Mouse (Mus musculus): ENCODE data around the gene Gipc1. TPM values are rescaled to one million over a fixed set of nuclear protein-coding genes. Genes with fewer than 3 reads are reported as not detected.

Gene Gipc1
- 188 and 193 TPM in 2 replicates for polyA plus RNA-seq (2016; fragmentation: Nextera tagmentation; extraction: Ambion mirVana)

DNA sequence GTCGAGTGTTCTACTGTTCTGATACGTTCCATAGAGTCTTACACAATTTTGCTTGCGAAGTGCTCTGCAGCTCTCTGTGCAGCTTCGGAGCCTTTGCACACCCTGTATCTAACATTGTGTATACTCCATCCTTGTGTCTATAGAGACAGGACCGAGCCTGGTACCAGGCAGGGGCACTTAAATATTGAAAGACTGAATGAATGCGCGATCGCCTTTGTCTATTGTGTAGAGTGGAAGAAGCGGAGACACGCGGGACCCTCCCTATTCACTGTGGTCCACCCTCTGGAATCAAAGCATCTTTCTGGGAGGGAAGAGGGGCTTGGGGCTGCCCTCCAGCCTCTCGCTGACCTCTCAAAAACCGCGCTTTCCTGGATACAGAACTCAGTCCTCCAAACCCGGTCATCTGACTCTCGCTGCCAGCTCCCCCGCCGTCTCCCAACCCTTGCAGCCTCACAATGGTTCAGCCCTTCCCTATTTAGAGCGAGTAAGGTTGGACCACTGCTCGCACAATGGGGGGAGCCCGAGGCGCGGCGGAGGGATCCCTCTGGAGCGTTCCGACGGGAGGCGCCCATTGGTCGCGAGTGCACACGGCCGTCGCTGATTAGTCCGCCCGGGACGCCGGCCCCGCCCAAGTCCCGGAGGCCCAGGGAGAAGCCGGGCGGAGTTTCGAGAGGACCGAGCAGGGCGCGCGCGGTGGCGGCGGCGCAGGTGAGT lies at the start of gene Gipc1:
Gene Gipc1, plus strand, starts transcription at position 648 of the 714 bp plus-strand sequence.
- WGBS = 5% methylated on average over 50 of the region's 50 CpGs

DNA sequence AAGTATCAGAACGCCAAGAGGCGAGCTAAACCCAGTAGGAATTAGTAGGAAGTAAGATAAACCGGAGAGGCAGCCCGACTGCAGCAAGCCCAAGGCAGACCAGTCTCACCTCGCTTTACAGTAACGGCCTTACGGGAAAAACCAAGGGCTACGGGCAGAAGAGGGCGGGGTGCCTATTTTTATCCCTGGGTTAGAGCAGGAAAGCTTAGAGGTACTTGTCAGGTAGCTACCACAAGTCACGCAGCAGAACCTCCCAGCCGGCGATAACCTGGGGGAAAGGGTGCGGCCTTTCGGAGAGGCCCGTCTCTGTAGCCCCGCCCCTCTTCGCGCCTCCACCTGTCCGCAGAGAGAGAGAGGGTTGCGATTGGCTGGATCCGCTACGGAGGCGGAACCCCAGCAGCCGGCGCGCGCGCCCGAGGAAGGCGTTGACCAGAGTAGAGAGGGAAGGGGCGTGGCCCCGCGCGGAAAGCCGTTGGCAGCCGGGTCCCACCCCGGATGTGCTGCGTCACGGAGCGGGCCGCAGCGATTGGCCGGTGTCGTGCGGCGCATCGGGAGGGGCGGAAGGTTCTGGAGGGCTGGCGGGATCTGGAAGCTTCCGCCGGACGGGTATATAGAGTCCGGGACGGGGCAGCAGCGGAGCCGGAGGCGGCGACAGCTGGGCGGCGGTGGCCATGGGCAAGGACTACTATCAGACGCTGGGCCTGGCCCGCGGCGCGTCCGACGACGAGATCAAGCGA lies 44.6 kb upstream of the Gipc1 start, which contains the start of the genes Tecr and Dnajb1:
Gene Tecr, minus strand, starts transcription at position 311 of the 737 bp plus-strand sequence.
Gene Dnajb1, plus strand, starts transcription at position 533 of the 737 bp plus-strand sequence.
- peak; percentile 97 for ATAC-seq (ENCODE audit: low FRiP score)
- peak within 1 kb of the TSS; percentile 89 for H3K9ac ChIP-seq
- under 1% methylated on average over 68 of the region's 69 CpGs for WGBS
- H3K36me3 ChIP-seq = peaks cover 31% of the 10 kb centered on the region
- H3K4me3 ChIP-seq = peak within 1 kb of the TSS; percentile 72
- no peaks in the 10 kb centered on the region for H3K27me3 ChIP-seq
- H3K4me2 ChIP-seq (replicated peaks) = peak within 1 kb of the TSS; percentile 79
- H3K9me3 ChIP-seq (replicated peaks) = no peaks in the 10 kb centered on the region
- peak within 1 kb of the TSS; percentile 96 for H3K27ac ChIP-seq
- H3K4me1 ChIP-seq = peaks cover 19% of the 10 kb centered on the region

More for the DNA sequence above, at the start of gene Gipc1:
- Histone ChIP-seq H3K27me3 (no peaks in the 10 kb centered on the region; the same call in 1 of the 2 replicates), H3K4me2 (replicated peaks) (peak within 1 kb of the TSS; percentile 95), H3K4me3 (peak within 1 kb of the TSS; percentile 90), H3K27ac (peak within 1 kb of the TSS; percentile 89), H3K9me3 (replicated peaks) (no peaks in the 10 kb centered on the region), H3K4me1 (peaks cover 19% of the 10 kb centered on the region), H3K36me3 (peaks cover 4% of the 10 kb centered on the region; the same call in 1 of the 2 replicates), H3K9ac (peak within 1 kb of the TSS; percentile 84)
- ATAC-seq (ENCODE audit: low FRiP score) = peak; percentile 97

DNA sequence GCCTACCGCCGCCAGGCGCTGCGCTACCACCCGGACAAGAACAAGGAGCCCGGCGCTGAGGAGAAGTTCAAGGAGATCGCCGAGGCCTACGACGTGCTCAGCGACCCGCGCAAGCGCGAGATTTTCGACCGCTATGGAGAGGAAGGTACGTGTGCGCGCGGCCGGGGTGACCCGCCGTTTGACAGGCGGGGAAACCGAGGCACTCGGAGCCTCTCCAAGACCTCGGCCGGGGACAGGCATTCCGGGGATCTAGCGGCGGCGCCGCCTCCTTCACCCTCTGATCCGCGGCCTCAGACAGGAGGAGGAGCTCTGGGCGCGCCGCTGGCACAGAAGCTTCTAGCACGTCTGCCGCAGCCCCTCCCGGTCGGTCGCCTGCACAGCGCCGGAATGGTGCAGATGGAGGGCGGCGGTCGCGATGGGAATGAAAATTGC lies 44.1 kb upstream of the Gipc1 start:
- Histone ChIP-seq H3K4me2 (replicated peaks) (peak overlapping the region; percentile 79), H3K9ac (peak overlapping the region; percentile 89), H3K9me3 (replicated peaks) (no peaks in the 10 kb centered on the region), H3K27me3 (no peaks in the 10 kb centered on the region), H3K27ac (peak overlapping the region; percentile 96), H3K4me1 (peaks cover 19% of the 10 kb centered on the region), H3K4me3 (peak overlapping the region; percentile 72), H3K36me3 (peaks cover 35% of the 10 kb centered on the region)
- peak; percentile 77 for ATAC-seq (ENCODE audit: low FRiP score)
- under 1% methylated on average over 51 of the region's 51 CpGs for WGBS

DNA sequence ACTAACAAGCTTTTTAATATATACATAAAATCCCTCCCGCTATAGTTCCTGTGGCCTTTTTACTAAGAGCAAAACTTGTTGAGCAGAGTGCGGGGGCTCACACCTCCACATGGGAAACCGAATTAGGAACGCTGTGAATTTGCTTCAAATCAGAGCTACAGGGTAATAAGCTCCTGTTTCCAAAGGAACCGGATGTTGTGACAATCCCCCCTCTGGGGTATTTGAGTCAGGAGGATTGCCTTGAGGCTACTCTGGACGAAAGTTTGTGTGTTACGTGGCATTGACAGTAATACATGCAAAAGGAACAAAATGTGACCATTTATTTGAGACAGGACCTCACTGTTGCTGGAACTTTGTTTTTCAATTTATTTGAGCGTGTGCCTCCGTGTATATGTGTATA lies 43.4 kb upstream of the Gipc1 start:
- Histone ChIP-seq H3K4me3 (peak overlapping the region; percentile 72), H3K4me2 (replicated peaks) (peak overlapping the region; percentile 79), H3K27me3 (no peaks in the 10 kb centered on the region), H3K9me3 (replicated peaks) (no peaks in the 10 kb centered on the region), H3K36me3 (peaks cover 40% of the 10 kb centered on the region), H3K27ac (peak overlapping the region; percentile 96), H3K9ac (peak overlapping the region; percentile 89), H3K4me1 (peaks cover 19% of the 10 kb centered on the region)
- no peak for ATAC-seq (ENCODE audit: low FRiP score)
- 40% methylated on average over 9 of the region's 9 CpGs for WGBS

DNA sequence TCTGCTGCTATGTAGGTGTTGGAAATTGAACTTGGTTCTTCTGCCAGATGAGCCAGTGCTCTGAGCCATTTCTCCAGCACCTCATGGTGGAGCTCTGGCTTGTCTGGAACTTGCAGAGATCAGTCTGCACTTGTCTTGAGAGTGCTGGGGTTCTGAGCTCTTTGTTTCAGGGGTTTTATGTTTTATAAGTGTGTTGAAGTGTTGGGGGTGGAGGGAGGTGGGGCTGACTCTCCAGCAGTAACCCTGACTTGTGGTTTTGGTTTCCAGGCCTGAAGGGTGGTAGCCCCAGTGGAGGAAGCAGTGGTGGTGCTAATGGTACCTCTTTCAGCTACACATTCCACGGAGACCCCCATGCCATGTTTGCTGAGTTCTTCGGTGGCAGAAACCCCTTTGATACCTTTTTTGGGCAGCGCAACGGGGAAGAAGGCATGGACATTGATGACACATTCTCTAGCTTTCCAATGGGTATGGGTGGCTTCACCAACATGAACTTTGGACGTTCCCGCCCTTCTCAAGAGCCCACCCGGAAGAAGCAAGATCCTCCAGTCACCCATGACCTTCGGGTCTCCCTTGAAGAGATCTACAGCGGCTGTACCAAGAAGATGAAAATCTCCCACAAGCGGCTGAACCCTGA lies 42.8 kb upstream of the Gipc1 start:
- Histone ChIP-seq H3K27ac (no peak overlapping the region), H3K36me3 (peaks cover 40% of the 10 kb centered on the region), H3K4me3 (peak overlapping the region; percentile 72), H3K4me1 (peaks cover 19% of the 10 kb centered on the region), H3K27me3 (no peaks in the 10 kb centered on the region), H3K4me2 (replicated peaks) (peak overlapping the region; percentile 79), H3K9ac (peak overlapping the region; percentile 89), H3K9me3 (replicated peaks) (no peaks in the 10 kb centered on the region)
- ATAC-seq (ENCODE audit: low FRiP score) = no peak
- 98% methylated on average over 10 of the region's 10 CpGs for WGBS

DNA sequence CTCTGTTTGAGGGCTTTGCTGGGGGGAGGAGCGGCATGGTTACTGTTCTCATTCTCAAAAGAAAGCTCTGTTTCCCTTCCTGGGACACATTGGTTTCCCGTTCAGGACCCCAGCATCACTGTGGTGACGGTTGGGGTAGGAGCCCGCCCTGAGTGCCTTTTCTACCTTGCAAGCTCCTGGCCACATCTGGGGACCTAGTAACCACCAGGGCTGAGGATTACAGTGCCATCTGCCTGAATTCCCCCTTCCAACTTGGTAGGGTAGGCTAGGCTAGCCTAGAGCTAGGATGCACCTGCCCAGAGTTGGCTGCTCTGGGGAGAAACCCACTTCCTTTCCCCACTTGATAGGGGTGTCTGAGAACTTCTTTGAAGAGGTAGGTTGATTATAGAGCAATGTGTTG lies 40.6 kb upstream of the Gipc1 start:
- H3K4me2 ChIP-seq (replicated peaks) = no peak overlapping the region
- 92% methylated on average over 4 of the region's 4 CpGs for WGBS
- no peak for ATAC-seq (ENCODE audit: low FRiP score)

DNA sequence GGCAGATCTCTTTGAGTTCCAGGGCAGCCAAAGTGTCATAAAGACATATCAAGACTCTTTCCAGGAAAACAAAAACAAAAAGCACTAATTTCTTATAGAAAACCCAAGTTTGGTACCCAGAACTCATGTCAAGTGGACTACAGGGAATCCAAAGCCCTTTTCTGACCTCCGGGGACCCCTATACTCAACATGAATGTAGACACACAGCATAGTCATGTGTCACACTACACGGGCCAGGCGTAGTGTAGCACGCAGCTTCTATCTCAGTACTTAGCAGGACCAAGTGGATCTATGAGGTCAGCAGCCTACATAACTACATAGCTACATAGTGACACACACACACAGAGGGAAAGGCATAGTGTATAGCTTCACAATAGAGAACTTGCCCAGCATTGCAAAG lies 38.8 kb upstream of the Gipc1 start:
- Histone ChIP-seq H3K36me3 (peaks cover 40% of the 10 kb centered on the region), H3K27ac (no peak overlapping the region), H3K4me1 (peaks cover 12% of the 10 kb centered on the region), H3K4me3 (no peak overlapping the region), H3K27me3 (no peaks in the 10 kb centered on the region), H3K9me3 (replicated peaks) (no peaks in the 10 kb centered on the region), H3K4me2 (replicated peaks) (no peak overlapping the region), H3K9ac (no peak overlapping the region)
- 92% methylated on average over 4 of the region's 4 CpGs for WGBS
- ATAC-seq (ENCODE audit: low FRiP score) = no peak

More for the DNA sequence above, 40.6 kb upstream of the Gipc1 start:
- no peak overlapping the region for H3K27ac ChIP-seq
- H3K36me3 ChIP-seq = peaks cover 40% of the 10 kb centered on the region
- no peak overlapping the region for H3K9ac ChIP-seq
- no peaks in the 10 kb centered on the region for H3K27me3 ChIP-seq
- no peaks in the 10 kb centered on the region for H3K9me3 ChIP-seq (replicated peaks)
- no peak overlapping the region for H3K4me3 ChIP-seq
- H3K4me1 ChIP-seq = peaks cover 18% of the 10 kb centered on the region

DNA sequence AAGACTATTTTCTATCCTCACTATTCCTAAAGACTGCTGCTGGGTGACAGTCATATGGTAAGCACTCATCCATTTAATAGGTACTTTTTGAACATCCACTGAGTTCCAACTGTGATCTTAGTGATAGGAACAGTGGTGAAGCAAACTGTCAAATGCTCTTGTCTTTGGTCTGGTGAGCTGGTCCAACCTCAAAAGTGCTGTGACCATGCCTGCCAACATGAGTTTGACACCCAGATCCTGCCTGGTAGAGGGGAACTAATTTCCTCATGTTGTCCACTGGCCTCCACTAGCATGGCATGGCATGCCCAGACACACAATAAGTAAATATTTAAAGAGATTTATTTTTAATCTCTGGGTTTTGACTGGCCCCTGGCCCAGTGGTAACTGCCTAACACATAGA lies 35.9 kb upstream of the Gipc1 start:
- ATAC-seq (ENCODE audit: low FRiP score) = no peak
- no peak overlapping the region for H3K4me3 ChIP-seq
- no peak overlapping the region for H3K9ac ChIP-seq
- H3K9me3 ChIP-seq (replicated peaks) = no peaks in the 10 kb centered on the region
- peaks cover 22% of the 10 kb centered on the region for H3K36me3 ChIP-seq
- H3K27me3 ChIP-seq = no peaks in the 10 kb centered on the region
- H3K4me2 ChIP-seq (replicated peaks) = no peak overlapping the region
- no peaks in the 10 kb centered on the region for H3K4me1 ChIP-seq
- H3K27ac ChIP-seq = no peak overlapping the region

DNA sequence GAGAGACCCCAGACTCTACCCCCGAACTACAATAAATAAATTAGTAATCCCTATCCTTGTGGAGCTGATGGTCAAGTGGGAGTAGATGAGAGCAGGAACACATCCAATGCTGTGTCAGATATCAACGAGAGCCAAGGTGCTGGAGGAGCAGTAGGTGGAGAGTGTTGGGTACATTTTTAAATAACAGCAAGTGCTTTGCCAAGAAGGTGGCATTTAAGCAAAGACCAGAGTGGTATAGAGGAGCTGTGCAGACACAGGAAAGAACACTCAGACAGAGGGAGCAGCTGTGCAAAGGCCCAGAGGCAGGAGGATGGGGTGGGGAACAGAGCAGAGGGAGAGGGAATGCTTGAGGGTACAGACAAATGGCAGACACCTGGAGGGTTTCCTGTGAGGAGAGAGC lies 35.4 kb upstream of the Gipc1 start:
- H3K4me2 ChIP-seq (replicated peaks) = no peak overlapping the region
- H3K9me3 ChIP-seq (replicated peaks) = no peaks in the 10 kb centered on the region
- 89% methylated on average over 2 of the region's 2 CpGs for WGBS
- no peaks in the 10 kb centered on the region for H3K27me3 ChIP-seq
- no peak overlapping the region for H3K4me3 ChIP-seq
- H3K9ac ChIP-seq = no peak overlapping the region
- ATAC-seq (ENCODE audit: low FRiP score) = no peak
- 0 out of 2 replicates have a peak, but pooled peaks cover 2% of the 10 kb centered on the region for H3K4me1 ChIP-seq
- H3K27ac ChIP-seq = no peak overlapping the region
- peaks cover 17% of the 10 kb centered on the region for H3K36me3 ChIP-seq

DNA sequence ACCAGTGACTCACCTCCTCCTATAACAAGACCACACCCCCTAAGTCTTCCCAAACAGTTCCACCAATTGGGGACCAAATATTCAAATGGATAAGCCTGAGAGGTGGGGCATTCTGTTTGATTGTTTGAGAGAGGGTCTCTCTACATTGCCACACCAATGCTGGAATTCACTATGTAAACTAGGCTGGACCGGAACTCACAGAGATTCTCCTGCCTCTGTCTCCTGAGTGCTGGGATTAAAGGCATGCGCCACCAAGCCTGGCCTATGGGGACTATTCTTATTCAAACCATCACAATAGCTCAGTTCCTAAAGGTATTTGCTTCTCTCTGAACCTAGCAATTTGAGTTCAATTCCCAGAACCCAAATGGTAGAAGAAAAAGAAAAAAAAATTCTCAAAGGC lies 33.9 kb upstream of the Gipc1 start:
- Histone ChIP-seq H3K4me1 (0 out of 2 replicates have a peak, but pooled peaks cover 3% of the 10 kb centered on the region), H3K9ac (no peak overlapping the region), H3K36me3 (0 out of 2 replicates have a peak, but pooled peaks cover 5% of the 10 kb centered on the region), H3K4me3 (no peak overlapping the region), H3K4me2 (replicated peaks) (no peak overlapping the region), H3K9me3 (replicated peaks) (no peaks in the 10 kb centered on the region), H3K27me3 (no peaks in the 10 kb centered on the region), H3K27ac (no peak overlapping the region)
- WGBS = 92% methylated on average over 2 of the region's 2 CpGs
- no peak for ATAC-seq (ENCODE audit: low FRiP score)

DNA sequence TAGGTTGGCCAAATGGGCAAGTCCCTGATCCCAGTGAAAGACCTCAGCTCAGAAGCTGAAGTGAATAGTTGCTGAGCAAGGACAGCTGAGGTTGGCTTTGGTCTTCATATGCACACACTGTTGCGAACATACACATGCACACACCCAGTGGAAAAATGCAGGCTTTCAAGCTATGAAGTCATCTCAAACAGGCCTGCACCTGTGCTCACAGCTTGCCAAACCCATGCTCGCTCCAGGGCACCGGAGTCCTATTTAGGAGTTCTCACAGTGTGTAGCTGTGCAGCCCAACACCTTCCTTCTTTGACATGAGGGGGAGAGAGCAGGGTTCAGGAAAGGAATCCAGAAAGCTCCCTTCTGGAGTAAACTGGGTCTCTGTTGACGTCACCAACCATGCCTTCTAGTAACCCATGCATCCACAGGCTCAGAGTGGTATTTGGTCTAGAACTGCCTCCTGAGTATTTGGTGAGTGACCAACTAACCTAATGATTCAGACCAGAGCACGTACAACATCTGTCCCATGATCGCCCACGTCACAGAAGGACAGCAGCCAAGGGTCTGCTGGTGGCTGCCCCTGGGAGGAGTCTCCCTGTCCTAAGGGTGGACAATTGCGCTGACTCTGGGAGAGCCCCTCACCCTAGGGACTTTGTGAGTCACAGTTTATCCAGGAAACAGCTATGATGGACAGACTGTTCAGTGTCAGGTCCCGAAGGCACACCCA lies 32.8 kb upstream of the Gipc1 start:
- H3K27me3 ChIP-seq = no peaks in the 10 kb centered on the region
- no peak overlapping the region for H3K27ac ChIP-seq
- H3K4me2 ChIP-seq (replicated peaks) = no peak overlapping the region
- ATAC-seq (ENCODE audit: low FRiP score) = no peak
- no peak overlapping the region for H3K4me3 ChIP-seq
- H3K36me3 ChIP-seq = no peaks in the 10 kb centered on the region
- WGBS = 87% methylated on average over 9 of the region's 9 CpGs
- H3K4me1 ChIP-seq = 0 out of 2 replicates have a peak, but pooled peaks cover 3% of the 10 kb centered on the region
- H3K9ac ChIP-seq = no peak overlapping the region
- H3K9me3 ChIP-seq (replicated peaks) = no peaks in the 10 kb centered on the region
